Mouse (Mus musculus) heart, embryonic 14.5 days (tissue): ENCODE measurements at regions not wholly inside any gene's neighbourhood (a gene's known extent, or its start where the extent isn't known, plus 50 kb on each side); places are given as distances from the start of the nearest gene placed in this dataset.

Source experiments
- ATAC-seq: fragments of 200-750 bp; cut with Nextera tagmentation; 2 replicates; pipeline ENCODE4 v1.8.0; 2017; ENCODE audit warnings: low read depth, moderate TSS enrichment; ENCODE audit not compliant: insufficient number of reproducible peaks, insufficient read depth, low FRiP score
- H3K27ac ChIP-seq, 2 experiments: fragments of 200-500 bp in 1 of 2; fragments of 300-500 bp in 1 of 2; sonication (generic) in 1 of 2; replicated peaks in 1 of 2; 2 replicates each; pipeline ENCODE4 v1.5.1; 2012 to 2014; ENCODE audit warnings: low read depth in 2 of 2, low read length in 2 of 2, control low read depth in 1 of 2, mild to moderate bottlenecking in 1 of 2, mixed read lengths in 1 of 2; ENCODE audit not compliant: control insufficient read depth in 1 of 2, insufficient read depth in 1 of 2
- H3K27me3 ChIP-seq: fragments of 300-500 bp; sonication (generic); 2 replicates; pipeline ENCODE4 v1.6.1; 2014; ENCODE audit warnings: mild to moderate bottlenecking, low read length, control low read depth; ENCODE audit not compliant: control insufficient read depth, insufficient read depth
- H3K36me3 ChIP-seq: fragments of 300-500 bp; sonication (generic); 2 replicates; pipeline ENCODE4 v1.6.1; 2014; ENCODE audit warnings: mild to moderate bottlenecking, control low read depth, low read length, mixed read lengths; ENCODE audit not compliant: control insufficient read depth, insufficient read depth
- H3K4me1 ChIP-seq, 2 experiments: fragments of 200-500 bp in 1 of 2; fragments of 300-500 bp in 1 of 2; sonication (generic) in 1 of 2; 2 replicates each; pipeline ENCODE4 v1.6.1; 2012 to 2014; ENCODE audit warnings: low read length in 2 of 2, control low read depth in 1 of 2, mixed read lengths in 1 of 2; ENCODE audit not compliant: control insufficient read depth in 2 of 2, insufficient read depth in 2 of 2
- H3K4me2 ChIP-seq: fragments of 300-500 bp; sonication (generic); 2 replicates; pipeline ENCODE4 v1.6.1; 2014; ENCODE audit warnings: mild to moderate bottlenecking, low read length
- H3K4me3 ChIP-seq, 2 experiments: fragments of 200-500 bp in 1 of 2; fragments of 300-500 bp in 1 of 2; sonication (generic) in 1 of 2; 2 replicates each; pipeline ENCODE4 v1.5.1; 2012 to 2014; ENCODE audit warnings: low read length in 2 of 2, mild to moderate bottlenecking in 2 of 2, control low read depth in 1 of 2, low read depth in 1 of 2, moderate library complexity in 1 of 2; ENCODE audit not compliant: control insufficient read depth in 1 of 2, insufficient read depth in 1 of 2
- H3K9ac ChIP-seq: fragments of 300-500 bp; sonication (generic); 2 replicates; pipeline ENCODE4 v1.6.1; 2014; ENCODE audit warnings: mild to moderate bottlenecking, low read length
- H3K9me3 ChIP-seq: fragments of 300-500 bp; sonication (generic); 2 replicates; pipeline ENCODE4 v1.6.1; 2016; ENCODE audit warnings: low read length, control low read depth; ENCODE audit not compliant: control insufficient read depth
- WGBS: fragments of 180-500 bp; shearing (Covaris S2); extraction: QIAGEN DNeasy Blood & Tissue Kit; methylation state at CpG from one replicate; pipeline ENCODE4 v1.1.7; 2014; 5-methylcytosine and 5-hydroxymethylcytosine counted together

DNA sequence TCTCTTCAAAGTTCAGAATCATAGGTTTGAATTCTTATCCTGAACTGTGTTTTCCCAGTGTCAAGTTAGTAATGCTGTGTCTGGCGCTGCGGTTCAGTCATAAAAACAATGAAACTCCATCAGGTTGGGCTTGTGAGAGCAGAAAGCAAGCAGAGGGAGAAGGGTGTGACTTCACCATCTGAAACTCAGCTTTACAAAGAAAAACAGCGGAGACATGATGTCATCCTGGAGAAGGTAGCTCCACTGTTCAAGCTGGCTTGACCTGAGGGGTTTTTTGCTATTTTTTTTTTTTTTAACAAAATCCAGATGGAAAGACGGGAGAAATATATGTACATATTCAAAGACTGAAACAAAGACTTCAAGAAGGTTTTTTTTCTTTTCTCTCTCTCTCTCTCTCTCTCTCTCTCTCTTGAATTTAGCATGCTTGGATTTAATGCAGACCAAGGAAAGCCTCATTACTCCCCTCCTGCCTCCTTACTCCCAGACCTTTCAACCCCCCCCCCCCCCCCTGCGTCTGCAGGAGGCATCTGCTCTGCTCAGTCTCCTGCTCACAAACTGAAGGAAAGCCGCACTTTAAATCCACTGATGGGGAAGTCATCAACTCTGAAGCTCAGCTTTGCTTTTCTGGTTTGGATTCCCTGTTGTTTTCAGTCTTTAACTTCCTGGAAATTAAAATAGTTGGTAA lies 109.7 kb downstream of the Olfr267 start:
- 48% methylated on average over 6 of the region's 6 CpGs for WGBS
- no peak overlapping the region for H3K27ac ChIP-seq
- no peaks in the 10 kb centered on the region for H3K27me3 ChIP-seq
- H3K9me3 ChIP-seq: no peaks in the 10 kb centered on the region
- no peak overlapping the region for H3K4me3 ChIP-seq
- no peak overlapping the region for H3K4me2 ChIP-seq
- H3K36me3 ChIP-seq: no peaks in the 10 kb centered on the region
- H3K4me1 ChIP-seq: peaks cover 0 to 2% of the 10 kb centered on the region in 2 experiments; a peak in 1 of 4 replicates
- no peak overlapping the region for H3K9ac ChIP-seq
- ATAC-seq: no peak

DNA sequence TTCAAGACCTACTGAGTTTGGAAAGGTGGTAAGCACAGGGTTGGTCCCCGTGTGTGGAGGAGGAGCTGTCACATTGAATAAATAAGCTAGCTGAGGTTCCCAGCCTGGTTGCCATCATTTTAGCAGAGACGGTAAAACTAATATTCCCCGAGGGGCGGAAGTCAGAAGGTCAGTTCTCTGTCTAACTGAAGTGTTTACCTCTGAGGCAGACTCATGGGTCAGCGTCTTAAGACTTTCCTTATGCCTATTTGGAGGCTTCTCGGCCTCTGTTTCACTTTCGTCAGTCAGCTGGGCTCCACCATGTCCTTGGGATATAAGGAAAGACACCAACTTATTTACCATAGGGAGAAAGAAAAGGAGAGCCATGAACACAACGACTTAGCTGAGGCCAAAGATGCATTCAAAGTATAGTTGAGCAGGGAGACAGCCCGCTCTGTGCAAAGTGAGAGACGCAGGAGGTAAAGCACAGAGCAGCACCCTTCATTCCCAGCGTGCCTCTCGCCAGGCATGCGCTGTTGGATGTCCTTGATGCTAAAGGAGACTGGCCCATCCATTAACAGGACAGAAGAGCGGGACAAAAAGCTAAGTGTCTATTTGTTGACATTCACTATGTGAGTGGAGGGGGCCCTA lies 116.0 kb downstream of the Olfr267 start:
- Histone ChIP-seq H3K36me3 (no peaks in the 10 kb centered on the region), H3K27ac (no peak overlapping the region), H3K4me2 (no peak overlapping the region; the same call in 1 of the 2 replicates), H3K4me3 (no peak overlapping the region), H3K9ac (no peak overlapping the region), H3K9me3 (no peaks in the 10 kb centered on the region), H3K27me3 (no peaks in the 10 kb centered on the region), H3K4me1 (peaks cover 4 to 8% of the 10 kb centered on the region in 2 experiments; a peak in 2 of 4 replicates)
- 61% methylated on average over 14 of the region's 14 CpGs for WGBS
- no peak for ATAC-seq

DNA sequence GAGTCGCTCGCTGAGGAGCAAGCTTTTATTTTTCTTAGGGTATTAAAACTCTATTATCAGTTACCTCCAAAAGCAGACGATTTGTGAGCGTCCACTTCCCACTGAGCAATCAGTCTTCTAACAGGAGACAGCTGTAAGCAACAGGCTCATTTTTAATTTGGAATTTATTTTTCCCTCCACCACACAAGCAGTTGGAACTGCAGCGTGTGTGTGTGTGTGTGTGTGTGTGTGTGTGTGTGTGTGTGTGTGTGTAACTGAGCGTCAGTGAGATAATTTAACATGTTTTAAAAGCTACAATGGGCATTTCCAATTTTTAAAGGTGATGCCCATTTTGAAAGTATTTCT lies 116.6 kb downstream of the Olfr267 start:
- no peak overlapping the region for H3K9ac ChIP-seq
- ATAC-seq: no peak
- H3K27ac ChIP-seq: no peak overlapping the region
- WGBS: 30% methylated on average over 6 of the region's 6 CpGs
- H3K36me3 ChIP-seq: no peaks in the 10 kb centered on the region
- H3K4me1 ChIP-seq: peaks cover 4 to 8% of the 10 kb centered on the region in 2 experiments; a peak in 2 of 4 replicates
- peak overlapping the region; percentile 38 for H3K4me2 ChIP-seq
- H3K4me3 ChIP-seq: no peak overlapping the region
- no peaks in the 10 kb centered on the region for H3K27me3 ChIP-seq
- no peaks in the 10 kb centered on the region for H3K9me3 ChIP-seq

DNA sequence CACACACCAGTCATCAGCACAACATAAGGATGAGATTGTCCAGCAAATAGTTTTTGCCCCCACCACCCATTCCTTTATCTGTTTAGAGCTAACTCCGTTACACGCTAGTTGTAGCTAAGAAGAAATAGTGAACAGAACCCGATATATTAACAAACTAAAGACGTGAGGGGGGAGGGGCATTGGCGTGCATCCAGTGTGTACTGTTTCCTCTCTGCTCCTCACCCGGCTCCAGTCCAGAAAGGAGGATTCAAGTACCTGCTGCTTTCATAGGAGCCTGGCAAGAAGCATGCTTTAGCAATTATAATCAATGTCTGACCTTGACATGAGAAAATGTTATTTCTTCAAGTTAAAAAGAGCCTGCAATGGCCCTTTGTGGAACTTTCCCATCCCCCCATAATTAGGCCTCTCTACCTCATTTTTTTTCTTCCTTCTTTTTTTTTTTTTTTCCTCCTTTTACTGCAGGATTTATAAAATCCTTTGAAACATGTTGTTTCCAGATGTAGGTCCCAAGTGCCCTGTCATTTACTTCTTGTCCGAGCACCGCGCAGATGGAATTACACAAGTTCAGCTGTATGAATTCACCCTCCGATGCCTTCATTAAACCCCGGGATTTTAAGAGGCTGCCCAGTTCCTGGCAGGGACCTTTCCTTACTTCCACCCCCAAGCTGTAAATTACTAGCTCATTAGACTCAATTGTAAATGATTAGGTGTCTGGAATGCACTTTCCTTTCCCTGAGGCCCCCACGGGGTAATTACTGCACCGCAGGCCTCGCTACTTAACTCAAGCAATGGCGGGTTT lies 116.6 kb upstream of the Lpar1 start:
- H3K4me3 ChIP-seq: no peak overlapping the region
- H3K4me1 ChIP-seq: peaks cover 4 to 8% of the 10 kb centered on the region in 2 experiments; a peak in 2 of 4 replicates
- no peak overlapping the region for H3K27ac ChIP-seq
- no peaks in the 10 kb centered on the region for H3K36me3 ChIP-seq
- H3K27me3 ChIP-seq: no peaks in the 10 kb centered on the region
- no peak overlapping the region for H3K9ac ChIP-seq
- 47% methylated on average over 15 of the region's 15 CpGs for WGBS
- no peak for ATAC-seq
- no peaks in the 10 kb centered on the region for H3K9me3 ChIP-seq
- peak overlapping the region; percentile 38 for H3K4me2 ChIP-seq

DNA sequence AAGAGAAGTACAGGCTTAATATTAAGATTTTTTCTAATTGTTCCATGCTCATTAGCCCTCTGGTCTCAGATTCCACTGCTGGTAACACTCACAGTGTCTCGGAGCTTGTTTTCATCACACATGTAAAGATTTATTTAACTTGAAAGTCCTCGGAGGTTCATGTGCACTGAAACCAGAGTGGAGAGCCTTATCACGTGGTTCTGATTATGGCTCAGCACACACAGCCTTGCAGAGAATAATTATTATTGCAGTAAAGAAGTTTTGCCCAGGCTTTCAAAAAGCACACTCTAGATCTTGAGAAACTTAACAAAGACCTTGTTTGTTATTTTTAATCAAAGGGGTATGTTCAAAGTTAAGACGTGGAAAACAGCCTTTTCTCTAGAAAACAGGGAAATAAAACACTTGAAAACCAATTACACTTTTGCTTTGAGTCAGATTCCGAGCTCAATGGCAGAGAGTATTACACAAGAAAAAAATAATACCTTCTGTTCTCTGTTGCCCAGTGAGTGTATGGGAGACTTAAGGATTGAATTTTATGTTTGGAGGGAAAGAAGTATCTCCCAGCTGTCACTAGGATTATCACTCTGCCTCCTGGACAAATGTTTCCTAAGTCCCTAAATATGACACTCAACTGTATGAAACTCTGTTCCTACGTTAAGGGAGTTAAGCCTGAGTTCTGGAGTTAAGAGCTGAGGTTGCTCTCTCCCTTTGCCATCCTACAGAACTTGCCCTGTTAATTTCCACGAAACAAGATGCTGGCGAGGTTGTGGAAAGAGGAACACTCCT lies 114.9 kb upstream of the Lpar1 start:
- no peak for ATAC-seq
- Histone ChIP-seq H3K27me3 (no peaks in the 10 kb centered on the region), H3K4me3 (no peak overlapping the region), H3K9me3 (no peaks in the 10 kb centered on the region), H3K4me1 (peaks cover 4 to 8% of the 10 kb centered on the region in 2 experiments; a peak in 2 of 4 replicates), H3K4me2 (0 out of 2 replicates have a peak overlapping the region, but pooled peaks have one; percentile 11), H3K9ac (no peak overlapping the region), H3K36me3 (no peaks in the 10 kb centered on the region), H3K27ac (no peak overlapping the region)
- 51% methylated on average over 8 of the region's 8 CpGs for WGBS

DNA sequence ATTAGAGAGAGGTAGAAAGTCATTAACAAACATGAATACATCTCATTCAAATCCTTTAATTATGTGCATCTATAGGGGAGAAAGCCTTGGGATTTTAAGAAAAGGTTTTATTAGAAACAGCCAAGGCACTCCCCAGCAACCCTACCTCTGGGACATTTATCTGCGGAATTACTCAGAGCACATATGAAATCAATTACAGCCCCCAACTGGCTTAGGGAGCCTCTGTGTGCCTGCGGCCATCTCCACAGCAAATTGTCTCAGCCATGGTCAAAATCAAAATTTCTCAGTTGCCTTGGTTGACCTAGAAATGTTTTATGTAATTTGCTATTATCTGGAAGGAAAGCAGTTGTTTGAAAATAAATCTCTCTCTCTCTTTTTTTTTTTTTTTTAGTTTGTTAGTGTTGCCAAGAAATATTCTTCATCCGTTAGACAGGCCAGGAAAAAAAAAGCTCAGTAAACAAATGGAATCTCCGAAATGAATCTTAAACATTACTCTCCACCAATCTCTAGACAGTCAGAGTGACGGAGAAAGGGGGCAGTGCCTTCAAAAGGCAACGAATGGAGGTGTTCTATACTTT lies 110.0 kb upstream of the Lpar1 start:
- no peaks in the 10 kb centered on the region for H3K36me3 ChIP-seq
- H3K9ac ChIP-seq: no peak overlapping the region
- H3K4me2 ChIP-seq: no peak overlapping the region
- no peak overlapping the region for H3K27ac ChIP-seq
- H3K27me3 ChIP-seq: no peaks in the 10 kb centered on the region
- 68% methylated on average over 6 of the region's 6 CpGs for WGBS
- H3K9me3 ChIP-seq: no peaks in the 10 kb centered on the region
- ATAC-seq: no peak
- no peaks in the 10 kb centered on the region for H3K4me1 ChIP-seq
- no peak overlapping the region for H3K4me3 ChIP-seq

DNA sequence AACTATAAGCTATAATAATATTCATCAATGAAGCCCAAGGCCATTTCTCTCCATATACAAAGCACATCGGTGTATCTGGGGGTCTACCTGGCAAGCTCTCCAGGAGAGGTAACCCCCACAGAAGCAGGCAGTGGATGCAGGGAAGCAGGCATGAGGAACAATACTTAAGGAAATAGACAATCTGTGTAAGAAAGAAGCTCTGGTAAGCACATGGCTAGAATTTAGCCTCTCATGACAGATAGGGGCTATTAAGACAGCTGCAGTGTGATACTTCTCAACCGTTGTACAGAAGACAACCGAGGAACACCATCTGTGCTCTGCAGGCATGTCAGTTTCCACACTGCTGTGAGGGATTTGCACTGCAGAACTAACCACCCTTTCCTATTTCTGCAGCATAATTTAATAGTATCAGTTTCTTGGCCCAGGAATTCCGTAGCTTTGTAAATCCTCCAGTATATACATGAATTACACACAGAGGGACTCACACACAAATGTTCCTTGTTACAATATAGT lies 108.1 kb upstream of the Lpar1 start:
- Histone ChIP-seq H3K36me3 (no peaks in the 10 kb centered on the region), H3K27me3 (no peaks in the 10 kb centered on the region), H3K4me3 (no peak overlapping the region), H3K9me3 (no peaks in the 10 kb centered on the region), H3K4me2 (no peak overlapping the region), H3K4me1 (no peaks in the 10 kb centered on the region), H3K9ac (no peak overlapping the region), H3K27ac (no peak overlapping the region)
- WGBS: 76% methylated on average over 4 of the region's 4 CpGs
- ATAC-seq: no peak
